Mouse (Mus musculus): ENCODE measurements around the gene Cd200.
A peak's percentile ranks its signal among the peaks of the same experiment; 100 is the strongest.

The Cd200 gene

DNA sequence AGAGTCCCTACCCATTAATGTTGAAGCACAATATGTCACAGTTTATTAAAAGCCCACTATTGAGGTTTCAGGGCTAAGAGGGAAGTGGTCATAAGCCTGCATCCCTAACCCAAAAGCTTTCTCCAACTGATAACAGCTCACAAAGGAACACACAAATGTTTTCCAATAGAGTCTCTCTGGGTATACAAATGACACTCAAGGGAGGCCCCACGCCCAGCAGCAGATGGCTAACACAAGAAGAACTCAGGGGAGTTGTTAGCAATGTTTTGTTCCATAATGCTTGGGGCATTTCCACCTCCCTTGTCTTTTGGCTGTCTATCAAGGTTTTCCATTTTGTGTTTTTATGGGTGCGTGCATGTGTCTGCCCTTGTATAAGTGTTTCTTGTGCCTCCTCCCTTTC, 64.0 kb downstream of the Cd200 start:
- DNase-seq (ENCODE audit: low spot score in 2 of 2): peak; percentile 73 to 83

GRCm38 (mm10) chr16:45336478-45336877, 72.4 kb downstream of the Cd200 start:
- DNase-seq (ENCODE audit: low spot score in 2 of 2): no peak

- no peak for DNase-seq (ENCODE audit: low spot score in 2 of 2)
Observed at GRCm38 (mm10) chr16:45334891-45335290, 74.0 kb downstream of the Cd200 start.

DNA sequence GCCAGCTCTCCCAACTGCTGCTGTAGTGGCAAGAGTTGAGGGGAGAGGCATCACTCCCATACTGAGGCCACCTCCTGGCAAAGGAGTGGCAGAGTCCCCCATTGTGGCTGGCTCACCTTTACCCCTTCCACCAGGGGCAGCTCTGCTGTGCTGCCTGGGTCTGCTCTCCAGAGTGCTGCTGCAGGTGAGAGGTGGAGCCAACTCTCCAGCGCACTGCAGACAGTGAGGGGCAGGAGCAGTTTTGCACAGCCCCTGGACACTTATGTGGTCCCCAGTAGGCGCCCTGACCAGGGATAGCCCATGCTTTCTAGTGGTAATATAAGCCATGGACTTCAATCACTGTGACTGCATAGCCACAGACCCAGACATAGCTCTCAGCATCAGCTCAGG, 74.5 kb downstream of the Cd200 start:
- no peak for DNase-seq (ENCODE audit: low spot score in 2 of 2)

DNA sequence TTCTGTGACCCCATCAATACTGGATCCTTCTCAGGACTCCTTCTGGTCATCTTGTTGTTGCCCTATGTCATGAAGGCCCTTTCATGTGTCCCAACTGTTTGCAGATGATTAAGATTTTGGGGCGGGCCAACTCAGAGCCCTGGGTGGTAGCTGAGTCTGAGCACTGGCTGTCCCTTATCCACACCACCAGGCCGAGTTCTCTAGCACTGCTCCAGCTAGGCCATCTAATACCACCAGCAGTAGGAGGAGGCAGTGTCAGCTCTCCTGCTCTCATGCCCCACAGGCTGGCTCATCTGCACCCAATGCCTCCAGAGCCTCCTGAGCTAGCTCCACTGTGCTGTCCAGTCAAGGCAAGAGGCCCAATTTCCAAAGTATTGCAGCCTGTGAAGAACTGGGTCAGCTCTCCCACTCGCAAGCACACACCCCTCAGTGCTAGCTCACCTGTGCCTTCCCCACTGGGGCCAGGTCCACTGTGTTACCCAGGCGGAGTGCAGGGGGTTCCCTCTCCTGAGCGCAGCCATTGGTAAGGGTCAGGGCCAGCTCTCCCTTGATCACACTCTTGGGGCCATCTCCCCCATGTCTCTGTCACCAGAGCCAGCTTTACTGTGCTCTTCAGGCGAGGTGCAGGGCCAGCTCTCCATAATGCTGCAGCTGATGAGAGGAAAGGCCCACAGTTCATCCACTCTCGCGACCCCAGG, 75.0 kb downstream of the Cd200 start:
- DNase-seq (ENCODE audit: low spot score in 2 of 2): no peak

GRCm38 (mm10) chr16:45332591-45332990, 76.3 kb downstream of the Cd200 start:
- no peak for DNase-seq (ENCODE audit: low spot score in 2 of 2)
